Mouse (Mus musculus): ENCODE results near the gene Cd9.

DNA sequence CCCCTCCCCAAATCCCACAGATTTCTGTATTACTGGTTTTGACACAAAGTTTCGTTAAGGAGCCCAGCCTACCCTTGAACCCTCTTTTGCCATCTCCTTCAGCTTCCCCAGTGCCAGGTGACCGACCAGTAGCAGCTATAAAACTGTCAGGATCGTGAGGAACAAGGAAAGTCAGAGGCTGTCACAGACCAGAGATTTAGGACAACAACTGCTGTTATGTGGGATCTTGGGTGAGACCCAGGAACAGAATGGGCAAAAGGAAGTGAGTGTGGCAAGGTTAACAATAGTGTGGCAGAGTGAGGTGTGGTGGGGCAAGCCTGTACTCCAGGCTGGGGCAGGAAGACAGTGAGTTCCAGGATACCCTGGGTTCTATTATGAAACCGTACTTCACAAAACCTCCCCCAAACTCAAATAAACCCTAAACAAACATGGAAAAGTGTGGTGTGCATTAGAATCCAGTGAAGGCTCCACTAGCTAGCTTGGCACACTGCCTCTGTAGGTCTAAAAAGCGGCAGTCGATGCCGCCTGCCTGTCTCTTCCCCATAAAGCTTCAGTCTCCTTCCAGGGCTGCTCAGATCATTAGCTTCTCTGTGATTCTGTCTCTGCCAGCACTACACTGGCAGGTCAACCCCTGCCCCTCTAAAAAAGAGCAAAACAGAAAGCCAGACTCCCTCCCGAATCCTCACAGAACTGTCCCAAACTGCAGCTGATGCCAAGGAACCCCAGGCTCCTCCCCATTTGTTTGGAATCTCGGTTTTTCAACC, 17.6 kb downstream of the Cd9 start:
- TF ChIP-seq CTCF (IDR thresholded peaks at IDR 0.05; ENCODE audit: low read depth) (no peak), EP300 (IDR thresholded peaks at IDR 0.05; ENCODE audit: low read depth) (no peak)

Measured in liver, postnatal 0 days (tissue).